Mouse (Mus musculus) heart, adult 2 months (tissue): ENCODE measurements at regions not wholly inside any gene's neighbourhood (a gene's known extent, or its start where the extent isn't known, plus 50 kb on each side); places are given as distances from the start of the nearest gene placed in this dataset.

ENCODE experiments used
- DNase-seq, 2 experiments: peaks; one replicate each; pipeline ENCODE4 v3.0.0; 2021
- H3K27ac ChIP-seq: fragments of 200-600 bp; 2 replicates; pipeline ENCODE4 v1.8.1; 2022
- H3K27me3 ChIP-seq: fragments of 200-500 bp; 2 replicates; pipeline ENCODE4 v1.6.1; 2012; ENCODE audit warnings: mild to moderate bottlenecking, low read length, inconsistent platforms, mixed read lengths; ENCODE audit not compliant: control insufficient read depth, insufficient read depth
- H3K36me3 ChIP-seq: fragments of 200-500 bp; 2 replicates; pipeline ENCODE4 v1.6.1; 2012; ENCODE audit warnings: low read length, inconsistent platforms; ENCODE audit not compliant: control insufficient read depth, insufficient read depth
- H3K4me1 ChIP-seq: fragments of 200-500 bp; 2 replicates; pipeline ENCODE4 v1.6.1; 2011; ENCODE audit warnings: low read length; ENCODE audit not compliant: control insufficient read depth, insufficient read depth
- H3K4me3 ChIP-seq: fragments of 200-600 bp; 2 replicates; pipeline ENCODE4 v1.8.1; 2022
- H3K79me2 ChIP-seq: fragments of 200-500 bp; replicated peaks from 2 replicates; pipeline ENCODE4 v1.6.1; 2012; ENCODE audit warnings: mild to moderate bottlenecking, inconsistent platforms, low read length, moderate library complexity, mixed read lengths; ENCODE audit not compliant: control insufficient read depth, insufficient read depth
- H3K9ac ChIP-seq: fragments of 200-500 bp; 2 replicates; pipeline ENCODE4 v1.6.1; 2012; ENCODE audit warnings: low read depth, mild to moderate bottlenecking, control low read depth, inconsistent platforms, low read length, mixed read lengths
- CTCF ChIP-seq: fragments of 200-600 bp; IDR thresholded peaks from 2 replicates; pipeline ENCODE4 v1.8.1; 2022; ENCODE audit warnings: antibody characterized with exemption, mild to moderate bottlenecking, moderate library complexity
- EP300 ChIP-seq: fragments of 200-500 bp; IDR thresholded peaks from 2 replicates; pipeline ENCODE4 v1.6.1; 2011; ENCODE audit warnings: low read depth, low read length, control low read depth; ENCODE audit not compliant: insufficient read depth
- POLR2A ChIP-seq: fragments of 200-500 bp; IDR thresholded peaks from 2 replicates; pipeline ENCODE4 v1.6.1; 2011; ENCODE audit warnings: mild to moderate bottlenecking, low read depth, low read length, control low read depth; ENCODE audit not compliant: insufficient read depth
- WGBS: fragments of 180-500 bp; shearing (Covaris S2); methylation state at CpG from one replicate; pipeline ENCODE4 v1.1.7; 2018; 5-methylcytosine and 5-hydroxymethylcytosine counted together
- intact Hi-C: fragments of 180-260 bp; cut with DNase I; formaldehyde crosslinking; loops from one replicate; pipeline ENCODE4 v1.15.1; 2025

DNA sequence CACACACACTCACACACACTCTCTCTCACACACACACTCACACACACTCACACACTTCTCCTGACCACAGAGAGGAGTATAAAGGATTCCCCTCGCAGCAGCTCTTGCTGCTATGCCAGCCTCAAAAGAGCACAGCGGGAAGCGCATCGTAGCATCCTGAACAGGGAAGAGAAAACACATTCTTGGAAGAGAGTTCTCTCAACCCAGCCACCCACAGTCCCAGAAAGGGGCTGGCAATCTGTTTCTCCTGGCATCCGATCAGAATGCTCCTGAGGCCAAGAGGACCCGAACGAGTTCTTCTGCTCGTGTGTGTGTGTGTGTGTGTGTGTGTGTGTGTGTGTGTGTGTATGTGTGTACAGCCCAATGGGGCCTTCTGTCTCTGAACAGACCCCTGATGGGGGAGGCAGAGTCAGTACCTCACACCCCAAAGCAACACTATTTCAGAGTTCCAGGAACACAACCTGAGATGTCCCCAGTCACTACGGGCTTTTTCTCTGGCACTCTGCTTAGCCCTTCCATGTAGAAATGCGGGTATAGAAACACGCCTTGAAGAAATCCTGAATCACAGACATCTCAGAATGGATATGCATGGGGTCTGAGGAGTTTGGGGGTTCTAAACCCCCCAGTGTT, 122.8 kb downstream of the Rplp1 start:
- WGBS: 76% methylated on average over 11 of the region's 11 CpGs
- Histone ChIP-seq H3K9ac (no peak overlapping the region), H3K4me1 (no peaks in the 10 kb centered on the region), H3K36me3 (no peaks in the 10 kb centered on the region), H3K27ac (no peak overlapping the region), H3K27me3 (no peaks in the 10 kb centered on the region), H3K4me3 (no peak overlapping the region), H3K79me2 (no peaks in the 10 kb centered on the region)
- TF ChIP-seq POLR2A (no peak), EP300 (no peak), CTCF (no peak)
- intact Hi-C loops: no loop called here
- no peak for DNase-seq

DNA sequence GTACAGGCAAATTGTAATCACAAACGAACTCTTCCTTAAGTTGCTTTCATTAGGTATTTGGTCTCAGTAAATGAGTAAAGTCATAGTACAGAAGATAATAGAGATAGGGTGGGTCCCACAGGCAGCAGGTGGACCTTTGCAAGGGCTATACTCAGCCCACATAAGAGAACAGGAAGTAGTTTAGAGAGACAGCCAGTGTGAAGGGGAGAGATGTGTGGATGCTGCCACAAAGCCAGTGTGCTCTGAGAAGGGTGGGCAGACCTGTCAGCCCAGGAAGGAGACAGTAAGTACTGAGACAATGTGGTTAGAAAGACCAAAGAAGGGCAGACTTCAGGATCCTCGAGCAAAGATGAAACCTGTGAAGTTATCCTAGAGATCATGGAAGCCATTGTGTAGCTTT, 123.5 kb downstream of the Rplp1 start:
- DNase-seq: no peak
- WGBS: 71% methylated on average over 2 of the region's 2 CpGs
- Histone ChIP-seq H3K9ac (no peak overlapping the region), H3K36me3 (no peaks in the 10 kb centered on the region), H3K27me3 (no peaks in the 10 kb centered on the region), H3K79me2 (no peaks in the 10 kb centered on the region), H3K27ac (no peak overlapping the region), H3K4me1 (no peaks in the 10 kb centered on the region), H3K4me3 (no peak overlapping the region)
- TF ChIP-seq EP300 (no peak), CTCF (no peak), POLR2A (no peak)
- intact Hi-C loops: no loop called here

DNA sequence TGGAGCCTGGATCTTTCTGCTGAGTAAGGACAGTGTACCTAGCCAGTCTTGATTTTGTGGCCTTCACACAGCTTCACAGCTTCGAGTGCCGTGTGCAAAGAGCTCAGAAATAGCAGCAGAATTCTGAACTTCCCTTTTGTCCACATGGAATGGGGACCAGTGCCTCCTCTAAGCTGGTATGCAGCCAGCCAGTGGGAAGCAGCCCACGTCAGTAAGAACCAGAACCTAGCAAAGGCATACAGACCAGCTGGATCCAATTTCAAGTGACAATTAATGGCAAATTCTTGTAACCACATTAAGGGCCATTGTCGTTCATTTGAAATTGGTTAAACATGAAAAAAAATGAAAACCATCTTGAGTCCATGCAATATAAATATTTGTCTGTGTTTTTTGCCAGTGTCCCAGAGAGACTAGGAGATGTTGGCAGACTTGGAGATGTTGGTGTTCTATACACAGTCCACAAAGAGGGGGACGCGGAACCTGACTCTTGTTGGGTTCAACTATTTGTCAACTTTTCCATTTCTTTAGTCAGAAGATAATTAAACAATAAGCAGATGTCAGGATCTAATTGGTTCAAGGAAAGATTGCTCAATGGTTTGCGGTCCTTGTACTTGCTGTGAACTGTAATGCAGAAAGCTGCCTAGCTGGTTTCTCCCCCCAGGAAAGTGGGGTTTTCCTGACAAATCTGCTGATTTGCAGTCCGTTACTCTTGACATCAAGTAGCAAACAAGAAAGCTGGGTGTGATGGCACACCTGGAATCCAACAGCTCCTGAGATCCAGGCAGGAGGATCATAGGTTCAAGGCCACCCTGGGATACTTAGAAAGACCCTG, 125.1 kb downstream of the Rplp1 start:
- H3K4me1 ChIP-seq: no peaks in the 10 kb centered on the region
- DNase-seq: no peak
- H3K4me3 ChIP-seq: no peak overlapping the region
- intact Hi-C loops: no loop called here
- no peaks in the 10 kb centered on the region for H3K27me3 ChIP-seq
- WGBS: 76% methylated on average over 8 of the region's 8 CpGs
- no peaks in the 10 kb centered on the region for H3K36me3 ChIP-seq
- H3K9ac ChIP-seq: no peak overlapping the region
- no peak overlapping the region for H3K27ac ChIP-seq
- no peaks in the 10 kb centered on the region for H3K79me2 ChIP-seq
- TF ChIP-seq EP300: no peak
- TF ChIP-seq CTCF: no peak

DNA sequence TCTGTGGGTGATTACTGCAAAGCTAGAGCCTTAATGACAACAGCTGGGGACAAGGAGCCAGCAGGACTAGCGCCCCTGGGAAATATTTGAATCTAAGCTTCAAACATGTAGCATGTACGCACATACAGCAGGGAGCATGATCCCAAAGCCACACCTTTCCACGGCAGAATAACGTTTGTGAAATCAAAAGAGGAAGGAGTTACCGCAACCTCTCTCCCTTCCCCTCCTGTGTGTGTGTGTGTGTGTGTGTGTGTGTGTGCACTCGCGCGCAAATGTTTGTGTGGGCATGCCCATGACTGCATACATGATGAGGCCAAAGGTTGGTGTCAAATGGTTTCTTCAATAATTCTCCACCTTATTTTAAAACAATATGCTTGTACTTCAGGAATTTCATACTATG, 132.9 kb downstream of the Rplp1 start:
- DNase-seq: no peak
- WGBS: 82% methylated on average over 8 of the region's 8 CpGs
- no peak overlapping the region for H3K27ac ChIP-seq
- no peaks in the 10 kb centered on the region for H3K27me3 ChIP-seq
- H3K9ac ChIP-seq: no peak overlapping the region
- H3K36me3 ChIP-seq: no peaks in the 10 kb centered on the region
- no peak for TF ChIP-seq EP300
- no peak for TF ChIP-seq CTCF
- TF ChIP-seq POLR2A: no peak
- intact Hi-C loops: no loop called here
- H3K79me2 ChIP-seq: no peaks in the 10 kb centered on the region
- H3K4me3 ChIP-seq: no peak overlapping the region
- H3K4me1 ChIP-seq: no peaks in the 10 kb centered on the region

DNA sequence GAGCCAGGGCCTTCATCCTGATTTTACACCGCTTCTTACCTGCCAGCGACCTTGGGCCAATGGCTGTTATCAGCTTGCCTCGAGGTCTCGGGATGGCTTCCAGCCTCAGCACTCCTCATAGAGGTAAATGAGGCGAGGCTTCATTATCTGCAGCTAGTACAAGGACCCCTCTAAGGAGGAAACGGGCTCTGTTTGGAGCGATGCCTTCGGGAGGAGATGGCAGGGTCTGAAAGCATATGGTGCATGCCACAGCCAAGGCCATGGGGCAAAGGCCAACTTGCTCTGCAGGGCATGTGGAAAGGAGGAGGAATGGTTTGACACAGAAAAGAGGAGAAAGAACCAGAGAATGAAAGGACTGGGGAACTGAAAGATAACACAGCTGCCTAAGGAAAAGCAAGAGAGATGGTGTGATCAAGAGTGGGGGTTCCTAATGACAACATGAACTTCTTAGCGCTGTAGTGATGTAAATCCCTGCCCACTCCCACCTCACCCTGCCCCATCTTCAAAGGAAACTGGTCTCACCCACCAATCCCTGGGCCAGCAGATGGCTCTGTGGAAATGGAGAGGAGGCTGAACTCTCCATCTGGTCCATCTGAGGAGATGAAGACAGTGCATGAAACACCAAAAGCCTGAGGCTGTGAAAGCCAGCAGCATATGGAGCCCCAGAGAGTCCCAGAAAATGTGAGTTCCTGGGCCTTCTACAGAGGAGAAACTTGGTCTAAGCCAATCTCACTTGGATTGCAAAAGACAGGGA, 134.0 kb downstream of the Rplp1 start:
- no peak for DNase-seq
- H3K36me3 ChIP-seq: no peaks in the 10 kb centered on the region
- intact Hi-C loops: no loop called here
- WGBS: 75% methylated on average over 9 of the region's 9 CpGs
- no peaks in the 10 kb centered on the region for H3K79me2 ChIP-seq
- H3K4me1 ChIP-seq: no peaks in the 10 kb centered on the region
- H3K4me3 ChIP-seq: no peak overlapping the region
- H3K9ac ChIP-seq: no peak overlapping the region
- TF ChIP-seq CTCF: no peak
- no peak for TF ChIP-seq POLR2A
- no peak for TF ChIP-seq EP300
- H3K27ac ChIP-seq: no peak overlapping the region
- no peaks in the 10 kb centered on the region for H3K27me3 ChIP-seq

DNA sequence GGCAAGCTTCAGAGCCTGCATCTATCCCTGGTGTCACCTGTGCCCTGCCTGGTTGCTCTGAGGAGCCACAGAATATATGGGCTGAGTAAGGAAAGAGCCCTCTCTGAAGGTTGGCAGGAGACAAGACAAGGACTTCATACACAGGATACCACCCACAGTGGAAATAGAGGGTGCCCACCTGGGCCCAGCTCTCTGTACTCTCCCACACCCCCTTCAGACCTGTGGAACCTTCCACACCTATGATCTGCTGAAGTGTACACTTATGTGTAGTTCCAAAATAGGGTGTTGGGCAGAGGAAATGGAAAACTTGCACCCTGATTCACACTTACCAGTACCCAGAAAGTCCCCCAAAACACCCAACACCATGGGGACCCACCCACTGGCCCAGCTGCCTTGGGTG, 135.2 kb downstream of the Rplp1 start:
- intact Hi-C loops: no loop called here
- Histone ChIP-seq H3K27me3 (no peaks in the 10 kb centered on the region), H3K36me3 (no peaks in the 10 kb centered on the region), H3K4me1 (no peaks in the 10 kb centered on the region), H3K9ac (no peak overlapping the region), H3K4me3 (no peak overlapping the region), H3K27ac (no peak overlapping the region), H3K79me2 (no peaks in the 10 kb centered on the region)
- DNase-seq: no peak
- TF ChIP-seq POLR2A: no peak
- TF ChIP-seq CTCF: no peak
- no peak for TF ChIP-seq EP300
